Mouse (Mus musculus) frontal cortex, postnatal 14 days (tissue): ENCODE data around the gene Srsx.
"Not testable (repeated sequence)": the region's sequence is repeated elsewhere in the genome, so short reads cannot be mapped to it uniquely, and the experiment has no call there.

Experiments
- DNase-seq, 2 experiments: peaks; one replicate each; pipeline ENCODE4 v3.0.0; 2022; ENCODE audit warnings: low spot score in 2 of 2

The Srsx gene

GRCm38 (mm10) chrX:123222381-123222780 is at the start of gene Srsx:
TSS of gene Srsx (minus strand) at chrX:123222481.
- not testable (repeated sequence) for DNase-seq

- DNase-seq = not testable (repeated sequence)
Measured at GRCm38 (mm10) chrX:123246807-123247206, 24.5 kb upstream of the Srsx start, which contains the start of gene Gm17577. TSS of gene Gm17577 (minus strand) at chrX:123246907.
